Mouse (Mus musculus): ENCODE results near the gene H2-DMb1.

GRCm38 (mm10) chr17:34185526-34185925, 32.7 kb downstream of the H2-DMb1 start:
- TF ChIP-seq CEBPB (IDR thresholded peaks at IDR 0.05; ENCODE audit: low read depth) (no peak), MAX (IDR thresholded peaks at IDR 0.05) (no peak), CTCF (IDR thresholded peaks at IDR 0.05; ENCODE audit: control insufficient read depth, insufficient read depth, insufficient read length) (no peak), MYOD1 (IDR thresholded peaks at IDR 0.05; ENCODE audit: control insufficient read depth, insufficient read length, low read depth) (no peak), MYOG (IDR thresholded peaks at IDR 0.05; ENCODE audit: control insufficient read depth, extremely low read depth, insufficient read length) (no peak), USF1 (IDR thresholded peaks at IDR 0.05; ENCODE audit: low read depth) (no peak)

Data from C2C12 (cell line).